Mouse (Mus musculus) splenic B cell, adult 2 months (primary cell): ENCODE measurements at regions not wholly inside any gene's neighbourhood (a gene's known extent, or its start where the extent isn't known, plus 50 kb on each side); places are given as distances from the start of the nearest gene placed in this dataset.

Experiments
- DNase-seq: peaks from one replicate; pipeline ENCODE4 v3.0.0-alpha.2; 2011; ENCODE audit warnings: low read depth, low spot score
- H3K27me3 ChIP-seq: 2 replicates; pipeline ENCODE4 v1.6.1; 2012; ENCODE audit warnings: mild to moderate bottlenecking, low read length, moderate library complexity, mixed read lengths; ENCODE audit not compliant: control insufficient read depth, poor library complexity, insufficient read depth, severe bottlenecking
- H3K36me3 ChIP-seq: 2 replicates; pipeline ENCODE4 v1.6.1; 2012; ENCODE audit warnings: mild to moderate bottlenecking, low read length, moderate library complexity, mixed read lengths; ENCODE audit not compliant: control insufficient read depth, poor library complexity, insufficient read depth, severe bottlenecking

DNA sequence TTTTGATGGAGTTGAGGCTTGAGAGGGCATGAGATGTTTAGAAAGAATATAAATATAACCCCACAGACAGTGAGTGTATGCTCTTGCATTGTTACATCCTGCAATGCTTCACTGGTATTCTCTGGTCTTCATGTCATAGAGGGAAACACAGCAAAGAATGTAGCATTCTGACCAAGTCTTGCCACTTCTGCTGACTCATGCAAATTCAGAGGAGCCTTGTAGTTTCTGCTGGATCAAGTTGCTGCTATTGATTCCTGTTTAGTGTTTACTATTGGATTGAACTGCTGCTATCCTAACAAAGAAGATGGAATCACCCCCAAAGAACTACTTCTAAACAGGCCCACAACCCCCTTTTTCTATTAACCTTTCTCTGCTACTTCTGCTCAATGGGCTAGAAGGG, 148.0 kb upstream of the Sp8 start:
- no peak for DNase-seq
- Histone ChIP-seq H3K27me3 (no peaks in the 10 kb centered on the region), H3K36me3 (no peaks in the 10 kb centered on the region)

DNA sequence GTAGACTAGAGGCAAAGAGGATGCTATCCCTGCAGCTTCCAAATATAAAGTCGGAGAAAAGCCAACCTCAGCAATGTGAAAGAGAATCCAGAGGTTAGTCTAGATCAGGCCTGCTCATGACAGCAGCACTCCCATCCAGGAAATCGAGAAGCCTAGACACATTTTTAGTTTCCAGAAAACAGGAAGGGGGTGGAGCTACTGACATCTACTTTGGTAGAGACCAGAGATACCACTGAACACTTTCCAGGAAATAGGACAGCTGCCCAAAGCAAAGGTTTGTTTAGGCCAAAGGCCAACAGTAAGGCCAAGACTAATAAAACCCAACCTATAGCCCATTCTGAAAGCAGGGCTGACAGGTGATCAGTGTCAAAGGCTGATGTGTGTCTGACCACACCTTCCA, 151.4 kb upstream of the Sp8 start:
- no peak for DNase-seq
- H3K36me3 ChIP-seq: no peaks in the 10 kb centered on the region

DNA sequence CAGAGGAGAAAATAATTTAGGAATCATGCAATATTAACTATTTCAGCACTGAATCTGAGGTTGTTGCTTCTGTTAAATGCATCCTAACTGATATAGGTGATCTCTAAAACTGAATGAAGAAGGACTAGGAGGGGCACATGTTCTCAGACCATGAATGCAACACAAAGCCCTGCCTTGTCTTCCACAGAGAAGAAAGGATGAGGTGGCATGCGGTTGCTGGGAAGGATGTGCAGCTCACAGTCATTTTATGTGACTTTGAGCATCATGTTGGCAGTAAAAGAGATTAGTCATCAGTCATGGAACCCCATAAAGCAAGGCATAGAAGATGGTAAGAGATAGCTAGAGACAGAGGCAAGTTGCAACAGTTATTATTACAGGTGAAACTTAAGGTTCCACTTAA, 163.2 kb upstream of the Sp8 start:
- no peak for DNase-seq
- no peaks in the 10 kb centered on the region for H3K36me3 ChIP-seq
- H3K27me3 ChIP-seq: no peaks in the 10 kb centered on the region

More for the DNA sequence above, 151.4 kb upstream of the Sp8 start:
- H3K27me3 ChIP-seq: no peaks in the 10 kb centered on the region

DNA sequence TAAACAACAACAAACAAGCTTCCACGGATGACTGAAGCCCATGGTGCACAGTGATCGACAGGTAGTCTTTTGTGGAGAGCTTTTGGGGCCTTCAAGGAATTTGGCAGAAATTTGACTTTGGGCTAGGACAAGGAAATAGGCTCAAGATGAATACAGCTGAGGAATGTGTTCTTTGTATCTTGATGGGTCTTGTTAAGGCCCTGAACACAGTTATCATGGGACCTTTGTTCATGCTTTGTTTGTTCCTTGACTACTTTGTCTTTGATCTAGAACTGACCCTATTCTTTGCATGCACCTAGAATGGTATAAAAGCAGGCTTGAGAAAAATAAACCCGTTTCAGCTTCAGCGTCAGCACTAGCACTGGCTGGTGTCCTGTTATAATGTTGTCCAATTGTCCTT, 168.1 kb upstream of the Sp8 start:
- Histone ChIP-seq H3K27me3 (no peaks in the 10 kb centered on the region), H3K36me3 (no peaks in the 10 kb centered on the region)
- no peak for DNase-seq

DNA sequence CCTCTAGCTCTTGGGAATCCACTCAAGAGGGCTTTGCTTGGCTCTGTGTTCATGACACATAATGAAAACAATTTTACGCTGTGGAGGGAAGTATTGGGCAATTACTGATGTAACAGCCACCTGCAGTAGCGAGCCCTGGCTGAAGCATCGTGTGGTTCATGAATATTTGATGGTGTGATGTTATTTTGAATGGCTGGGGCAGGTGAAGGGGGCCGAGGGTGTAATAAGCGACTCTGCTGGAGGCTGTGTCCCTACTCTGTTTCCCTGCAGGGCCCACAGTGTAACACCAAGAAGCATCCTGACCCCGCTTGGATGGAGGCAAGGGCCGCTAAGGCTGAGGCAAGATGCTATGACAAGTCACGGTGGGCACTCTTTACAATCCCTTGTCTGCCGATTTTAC, 184.6 kb upstream of the Sp8 start:
- Histone ChIP-seq H3K36me3 (no peaks in the 10 kb centered on the region), H3K27me3 (no peaks in the 10 kb centered on the region)
- DNase-seq: no peak

DNA sequence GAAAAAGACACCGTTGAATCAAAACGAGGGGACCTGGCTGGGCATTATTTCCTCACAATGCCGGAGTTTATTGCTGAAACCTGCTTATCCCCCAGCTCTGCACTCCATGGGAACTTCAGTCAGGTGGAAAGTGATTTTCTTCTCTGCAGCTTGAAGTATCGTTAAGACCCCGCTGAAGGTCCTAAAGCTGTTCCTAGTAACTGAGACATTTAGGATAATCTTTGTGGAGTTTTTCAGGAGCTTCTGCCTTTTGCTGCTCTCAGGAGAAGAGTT, 185.0 kb upstream of the Sp8 start:
- Histone ChIP-seq H3K36me3 (no peaks in the 10 kb centered on the region), H3K27me3 (no peaks in the 10 kb centered on the region)
- DNase-seq: no peak

DNA sequence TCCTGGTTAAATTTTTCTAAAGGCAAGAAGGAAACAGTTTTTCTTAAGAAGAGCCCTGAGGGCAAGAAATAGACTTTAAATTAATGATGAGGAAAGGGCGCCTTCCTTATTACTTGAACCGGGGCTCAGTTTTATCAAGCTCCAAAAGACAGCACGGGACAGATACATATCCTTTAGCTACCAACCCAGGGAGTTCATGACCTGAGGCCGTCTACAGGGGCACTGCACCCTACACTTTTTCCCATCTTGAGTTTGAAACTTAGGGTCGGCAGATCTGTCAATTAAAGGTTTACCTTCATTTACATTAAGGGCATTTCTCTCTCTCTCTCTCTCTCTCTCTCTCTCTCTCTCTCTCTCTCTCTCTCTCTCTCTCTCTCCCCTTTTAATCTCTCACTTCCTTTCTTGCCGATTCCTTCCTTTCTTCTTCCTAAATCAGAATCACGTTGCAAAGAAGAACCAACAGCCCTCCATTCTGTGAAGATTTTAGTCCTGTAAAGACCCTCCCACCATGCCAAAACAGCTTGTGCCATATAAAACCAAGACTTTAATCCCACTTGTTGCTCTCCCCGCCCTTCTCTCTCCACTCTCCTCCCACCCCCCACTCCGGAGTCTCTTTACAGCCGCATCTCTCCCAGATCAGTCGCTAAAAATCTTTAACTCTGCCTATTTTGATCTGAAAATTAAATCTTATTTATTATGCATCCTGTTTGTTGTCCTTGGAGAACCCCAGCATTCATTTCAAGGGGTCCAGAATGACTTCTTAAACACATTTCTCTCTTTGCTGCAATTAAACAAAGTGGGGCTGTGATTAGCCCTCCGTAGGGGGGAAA, 185.5 kb upstream of the Sp8 start:
- no peak for DNase-seq
- Histone ChIP-seq H3K27me3 (no peaks in the 10 kb centered on the region), H3K36me3 (no peaks in the 10 kb centered on the region)

DNA sequence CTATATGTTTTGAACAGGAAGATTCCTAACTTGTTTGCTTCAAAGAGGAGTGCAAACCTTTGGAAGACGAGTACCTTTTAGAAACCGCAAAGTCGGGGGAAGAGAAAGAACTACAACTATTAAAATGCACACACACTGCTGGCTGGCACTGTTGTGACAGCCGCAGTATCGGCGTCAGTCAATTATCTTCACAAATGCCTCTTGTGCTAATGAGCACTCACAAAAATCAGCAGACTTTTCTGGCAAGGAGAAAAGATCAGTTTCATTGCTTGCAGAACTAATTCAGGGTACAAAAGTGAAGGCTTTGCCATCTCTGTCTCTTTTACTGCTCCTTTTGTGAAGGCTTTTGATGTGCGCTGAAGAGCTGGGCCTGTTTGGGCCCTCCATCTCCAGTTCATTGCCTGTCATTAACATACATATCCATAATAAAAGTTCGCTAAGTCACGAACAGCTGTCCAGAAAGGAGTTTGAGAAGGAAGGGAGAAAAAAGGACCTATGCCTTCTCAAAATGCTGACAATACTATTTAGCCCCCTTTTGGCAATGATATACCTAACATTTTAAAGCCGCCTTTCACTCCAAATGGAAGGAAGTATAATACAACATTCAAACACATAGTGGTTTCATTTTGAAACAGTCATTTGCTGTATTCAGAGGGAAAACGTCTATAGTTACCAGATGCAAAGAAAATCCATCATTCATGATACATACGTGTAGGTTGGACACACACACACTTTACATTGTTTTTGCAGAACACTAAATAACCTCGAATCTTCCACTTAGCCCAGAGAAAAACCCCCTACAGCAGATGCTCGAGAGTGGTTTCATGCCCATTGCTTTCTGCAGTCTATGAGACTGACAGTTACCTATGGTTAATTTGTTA, 186.6 kb upstream of the Sp8 start:
- no peaks in the 10 kb centered on the region for H3K36me3 ChIP-seq
- H3K27me3 ChIP-seq: no peaks in the 10 kb centered on the region
- DNase-seq: no peak

DNA sequence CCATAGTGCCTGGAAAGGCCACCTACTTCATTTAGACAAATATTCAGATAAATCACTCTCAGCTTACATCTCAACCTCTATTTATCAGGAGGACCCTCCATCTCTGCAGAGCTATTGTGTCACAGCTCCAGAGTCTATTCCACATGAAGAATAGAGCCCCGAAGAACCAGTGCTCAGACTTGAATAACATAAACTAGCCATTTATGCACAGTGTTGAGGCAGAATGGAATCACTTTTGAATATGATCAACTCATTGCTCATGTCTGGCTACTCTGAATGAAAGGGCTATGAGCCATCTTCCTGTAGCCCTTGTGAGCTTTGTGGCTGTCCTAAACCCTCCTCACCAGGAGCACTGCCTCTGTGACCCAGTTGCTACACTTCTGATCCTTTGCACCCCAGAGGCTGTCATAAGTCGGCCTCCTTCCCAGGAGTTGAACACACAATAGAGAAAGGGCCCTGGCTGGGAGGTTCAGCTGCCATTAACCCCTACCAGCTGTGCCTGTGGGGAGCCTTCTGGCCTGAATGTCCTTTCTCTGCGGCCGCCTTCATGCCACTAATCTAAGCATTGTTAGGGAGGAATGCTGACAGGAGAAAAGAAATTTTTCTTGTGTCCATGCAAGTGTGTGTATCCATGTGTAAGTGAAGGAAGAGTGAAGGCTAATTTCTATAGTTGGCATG, 195.5 kb upstream of the Sp8 start:
- no peaks in the 10 kb centered on the region for H3K36me3 ChIP-seq
- H3K27me3 ChIP-seq: no peaks in the 10 kb centered on the region
- no peak for DNase-seq

DNA sequence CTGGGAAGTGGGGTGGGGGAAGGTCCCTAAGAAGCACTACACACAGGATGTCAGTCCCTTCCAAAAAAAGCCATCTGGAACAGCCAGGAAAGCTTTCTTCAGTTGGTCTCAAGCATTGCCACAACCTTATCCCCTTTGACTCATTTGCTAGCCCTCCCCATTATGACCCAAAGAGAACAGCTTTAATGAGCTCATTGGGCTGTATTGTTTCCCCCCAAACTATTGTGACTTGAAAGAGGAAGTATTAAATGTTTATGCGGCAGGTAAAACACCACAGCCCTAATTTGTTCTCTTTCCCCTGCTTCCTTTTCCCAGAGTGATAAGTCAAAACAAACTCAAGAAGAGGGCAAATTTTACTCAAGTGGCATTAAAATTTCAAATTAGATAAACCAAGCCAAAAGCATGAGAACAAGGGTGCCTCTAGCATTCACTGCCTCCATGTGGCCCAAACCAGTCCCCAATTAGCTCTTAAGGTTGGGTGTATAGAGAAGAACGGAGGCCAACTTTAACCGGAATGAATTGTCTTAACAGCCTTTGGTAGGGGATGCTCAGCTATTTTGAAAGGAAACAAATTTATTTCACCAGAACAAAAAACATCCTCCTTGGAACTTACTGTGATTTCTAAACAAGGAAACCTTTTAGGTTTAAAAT, 196.7 kb upstream of the Sp8 start:
- DNase-seq: peak; percentile 7
- Histone ChIP-seq H3K27me3 (no peaks in the 10 kb centered on the region), H3K36me3 (no peaks in the 10 kb centered on the region)

DNA sequence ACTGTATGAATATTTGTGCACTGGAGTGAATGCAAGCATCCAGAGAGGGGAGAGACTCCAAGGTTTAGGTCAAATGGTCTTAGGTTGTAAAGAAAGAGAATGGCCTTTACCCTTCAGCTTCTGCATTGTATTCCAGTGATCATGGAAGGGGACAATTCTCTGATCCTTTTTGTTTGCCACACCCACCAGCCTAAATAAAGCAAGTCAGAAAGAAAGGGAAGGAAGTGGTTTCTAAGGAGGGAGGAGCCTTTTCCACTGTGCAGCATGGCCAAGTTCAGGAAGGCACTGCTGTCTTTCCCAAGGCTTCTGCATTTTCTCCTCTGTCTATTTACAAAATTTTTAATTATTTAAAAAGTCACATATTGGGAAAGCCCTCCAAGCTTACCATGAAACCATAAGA, 197.5 kb upstream of the Sp8 start:
- no peaks in the 10 kb centered on the region for H3K27me3 ChIP-seq
- DNase-seq: no peak
- no peaks in the 10 kb centered on the region for H3K36me3 ChIP-seq

DNA sequence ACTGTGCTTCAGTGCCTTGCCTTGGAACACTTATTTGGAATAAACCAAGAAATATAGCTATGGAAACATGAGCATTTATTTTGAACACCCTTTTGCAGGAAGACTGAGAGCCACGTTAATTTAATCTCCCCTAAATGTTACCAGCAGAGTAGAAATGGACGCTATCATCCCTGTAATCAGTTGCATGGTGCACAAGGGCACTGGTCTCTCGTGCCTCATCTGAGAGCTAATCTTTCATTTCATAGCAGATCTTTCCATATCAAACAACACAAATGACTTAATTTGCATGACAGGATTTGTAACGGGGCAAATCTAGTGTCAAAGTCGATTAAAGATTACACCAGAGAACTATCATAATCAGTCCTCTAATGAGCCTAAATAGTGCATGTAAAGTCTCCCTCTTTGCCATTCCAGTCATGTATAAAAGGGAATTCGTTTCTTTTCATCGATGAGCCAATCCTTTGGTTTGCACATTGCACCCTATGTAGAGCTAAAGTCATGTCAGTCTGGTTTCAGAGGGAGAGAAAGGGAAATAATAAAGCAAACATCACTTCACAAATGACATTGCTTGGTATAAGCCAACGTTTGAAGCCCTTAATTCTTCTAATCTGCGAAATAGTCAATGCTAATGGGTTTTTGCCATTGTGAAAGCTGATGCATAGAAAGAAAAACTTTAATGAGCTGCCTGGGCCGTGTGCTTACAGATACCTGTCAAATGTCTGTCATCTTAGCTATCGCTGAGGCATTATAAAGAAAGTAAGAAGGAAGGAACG, 198.7 kb upstream of the Sp8 start:
- DNase-seq: no peak
- H3K27me3 ChIP-seq: no peaks in the 10 kb centered on the region
- H3K36me3 ChIP-seq: no peaks in the 10 kb centered on the region

DNA sequence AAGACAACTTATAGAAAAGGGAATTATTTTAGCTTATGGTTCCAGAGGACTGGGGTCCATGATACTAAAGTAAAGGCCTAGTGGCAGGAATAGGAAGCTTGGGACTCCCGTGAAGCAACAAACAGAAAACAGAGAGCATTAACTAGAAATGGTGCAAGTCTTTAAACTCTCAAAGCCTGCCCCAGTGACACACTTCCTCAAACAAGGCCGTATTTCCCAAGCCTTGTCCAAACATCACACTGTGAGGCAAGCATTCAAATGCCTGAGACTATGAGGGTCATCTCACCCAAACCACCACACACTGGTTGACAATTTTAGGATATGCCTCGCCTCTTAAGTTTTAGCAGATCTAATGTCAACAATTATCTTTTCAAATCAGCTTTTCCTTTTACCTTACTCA, 205.2 kb upstream of the Sp8 start:
- no peak for DNase-seq
- Histone ChIP-seq H3K27me3 (no peaks in the 10 kb centered on the region), H3K36me3 (no peaks in the 10 kb centered on the region)

DNA sequence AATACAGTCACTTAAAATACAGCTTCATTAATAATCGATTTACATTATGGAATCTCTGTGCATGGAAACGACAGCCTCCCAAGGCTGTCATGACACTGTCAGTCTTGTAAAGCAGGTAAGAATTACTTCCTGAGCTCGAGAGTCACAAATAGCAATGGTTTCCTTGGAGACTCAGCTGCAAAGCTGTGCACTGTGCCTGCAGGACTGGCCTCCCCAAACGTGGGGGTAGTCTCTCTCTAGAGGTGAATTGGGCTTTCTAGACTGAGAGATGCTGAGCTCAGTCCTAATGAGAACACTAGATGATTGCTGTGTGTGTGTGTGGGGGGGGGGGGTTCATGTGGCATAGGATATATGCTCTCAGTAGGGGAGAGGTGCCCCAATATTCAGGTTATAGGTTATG, 208.9 kb upstream of the Sp8 start:
- DNase-seq: no peak
- no peaks in the 10 kb centered on the region for H3K36me3 ChIP-seq
- H3K27me3 ChIP-seq: no peaks in the 10 kb centered on the region
